Mouse (Mus musculus) brain, embryonic 14.5 days (tissue): ENCODE data around the gene Olfr152. TPM values are rescaled to one million over a fixed set of nuclear protein-coding genes. Genes with fewer than 3 reads are reported as not detected.

Experiments used
- DNase-seq: peaks from one replicate; pipeline ENCODE4 v3.0.0-alpha.2; 2011; ENCODE audit warnings: low read depth
- CTCF ChIP-seq: fragments of 200-500 bp; IDR thresholded peaks from 2 replicates; pipeline ENCODE4 v1.5.1; 2012; ENCODE audit warnings: inconsistent platforms, mild to moderate bottlenecking, moderate library complexity, borderline replicate concordance; ENCODE audit not compliant: insufficient read depth, insufficient read length; ENCODE audit errors: extremely low read depth
- POLR2A ChIP-seq: fragments of 200-500 bp; IDR thresholded peaks from 2 replicates; pipeline ENCODE4 v1.6.1; 2012; ENCODE audit warnings: mild to moderate bottlenecking, inconsistent platforms, borderline replicate concordance; ENCODE audit not compliant: poor library complexity, insufficient read depth, insufficient read length, severe bottlenecking; ENCODE audit errors: extremely low read depth
- polyA plus RNA-seq: library from polyadenylated mRNA; depleted of rRNA; stranded (reverse); fragments of >200 nt; gene quantifications from 2 replicates; pipeline ENCODE4 v1.2.3, GENCODE M21; 2012; rRNA removed

Gene Olfr152
- polyA plus RNA-seq = not detected in 2 replicates

GRCm38 (mm10) chr2:87779183-87779582 lies at the start of gene Olfr152:
TSS of gene Olfr152 (plus strand) at chr2:87779483.
- DNase-seq = no peak
- TF ChIP-seq CTCF (no peak), POLR2A (no peak)

- TF ChIP-seq POLR2A = no peak
- no peak for TF ChIP-seq CTCF
- no peak for DNase-seq
Measured at GRCm38 (mm10) chr2:87739878-87740277, 39.4 kb upstream of the Olfr152 start, which contains the start of gene Olfr1138. TSS of gene Olfr1138 (minus strand) at chr2:87739978.

DNA sequence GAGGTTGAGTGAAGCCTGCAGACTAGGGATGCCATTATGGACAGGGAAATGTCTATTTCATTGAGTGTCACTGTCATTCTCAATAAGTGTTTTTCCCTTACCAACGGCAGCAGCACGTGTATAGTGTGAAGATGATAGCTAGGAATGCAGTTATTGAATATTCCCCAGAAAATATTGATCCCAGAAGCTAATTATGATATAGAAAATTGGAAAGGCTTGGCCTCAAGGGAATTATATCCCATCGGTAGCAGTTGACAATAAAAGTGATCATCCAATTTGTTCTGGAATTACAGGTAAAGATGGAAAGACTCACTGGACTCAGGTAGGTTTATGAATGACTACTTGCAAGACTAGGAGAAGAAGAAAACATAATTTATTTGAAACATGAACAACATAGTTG lies 35.8 kb upstream of the Olfr152 start, which contains the start of gene Olfr1140:
TSS of gene Olfr1140 (plus strand) at position 301 of the 400 bp plus-strand sequence.
- TF ChIP-seq POLR2A = no peak
- TF ChIP-seq CTCF = no peak
- DNase-seq = no peak

DNA sequence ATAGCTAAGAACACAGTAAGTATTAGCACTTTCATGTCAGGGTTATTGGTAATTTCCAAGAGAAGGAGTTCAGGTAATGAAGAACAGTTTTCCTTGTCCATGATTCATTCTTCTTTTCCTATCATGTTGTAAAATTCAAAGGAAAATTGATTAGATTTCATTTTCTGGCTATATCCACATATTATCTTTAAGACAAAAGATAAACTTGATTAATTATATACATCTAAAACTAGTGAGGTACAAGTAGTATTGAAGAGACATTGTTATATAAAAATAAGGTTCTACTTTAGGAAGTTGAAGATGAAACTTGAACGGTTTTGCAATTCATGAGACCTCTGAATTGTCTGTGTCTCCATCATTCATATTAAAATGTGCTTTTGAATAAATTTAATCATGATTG lies 25.4 kb upstream of the Olfr152 start, which contains the start of gene Olfr1141:
TSS of gene Olfr1141 (minus strand) at position 101 of the 400 bp plus-strand sequence.
- no peak for DNase-seq
- TF ChIP-seq CTCF = no peak
- TF ChIP-seq POLR2A = no peak

- no peak for TF ChIP-seq POLR2A
- DNase-seq = peak; percentile 2
Measured at GRCm38 (mm10) chr2:87776143-87776542, 3.1 kb upstream of the Olfr152 start.

DNA sequence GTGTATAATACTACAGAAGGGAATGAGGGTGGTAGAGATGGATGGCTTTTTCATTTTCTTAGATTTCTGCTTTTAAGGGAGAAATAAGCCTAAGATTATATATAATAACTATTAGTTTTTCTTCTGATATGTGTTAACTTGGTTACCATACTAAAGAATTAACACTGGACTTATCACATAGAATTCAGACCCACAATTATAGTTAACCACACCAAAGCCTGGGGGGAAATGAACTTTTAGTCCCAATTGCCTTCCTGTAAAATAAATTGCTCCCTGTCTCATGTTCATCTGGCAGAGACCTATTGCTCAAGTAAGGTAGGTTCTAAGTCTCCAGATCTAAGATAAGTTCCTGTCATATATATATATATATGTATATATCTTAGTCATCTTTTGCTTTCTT lies 21.0 kb downstream of the Olfr152 start, which contains the start of gene Olfr1143:
TSS of gene Olfr1143 (plus strand) at position 301 of the 400 bp plus-strand sequence.
- no peak for DNase-seq
- TF ChIP-seq POLR2A = no peak
- TF ChIP-seq CTCF = no peak

DNA sequence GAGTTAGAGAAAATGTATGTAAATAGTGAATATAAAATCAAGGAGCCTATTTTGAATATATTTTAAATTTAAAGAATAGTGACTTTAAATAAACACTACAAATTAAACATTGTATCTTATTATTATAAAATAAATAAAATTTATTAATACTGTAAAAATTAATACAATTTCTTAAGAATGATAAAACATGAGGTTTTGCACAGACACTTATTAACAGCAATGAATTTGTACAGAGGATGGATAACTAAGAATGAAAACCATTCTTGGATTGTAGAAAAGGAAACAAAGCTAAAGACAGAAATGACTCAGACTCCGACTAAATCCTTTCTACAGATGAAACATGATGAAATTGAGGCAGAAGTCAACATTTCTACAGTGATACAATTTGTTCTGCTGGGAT lies 30.2 kb downstream of the Olfr152 start, which contains the start of gene Olfr1145:
TSS of gene Olfr1145 (plus strand) at position 301 of the 400 bp plus-strand sequence.
- DNase-seq = no peak
- no peak for TF ChIP-seq POLR2A

DNA sequence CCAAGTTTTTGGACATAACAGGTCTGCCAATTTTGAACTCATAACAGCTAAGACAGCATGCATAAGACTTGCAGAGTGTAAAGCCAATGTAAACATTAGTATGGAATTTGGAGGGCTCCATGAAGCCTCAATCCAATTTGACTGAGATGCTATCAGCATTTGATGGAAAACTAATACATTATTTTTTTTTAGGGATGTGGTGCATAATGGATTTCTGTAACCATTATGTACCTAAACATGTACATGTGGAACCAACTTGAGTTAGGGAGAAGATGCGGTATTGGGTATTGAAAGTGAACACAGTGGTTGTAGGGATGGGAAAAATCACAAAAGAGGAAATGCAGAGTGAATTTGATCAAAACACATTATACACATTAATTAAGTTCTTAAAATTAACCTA lies 51.0 kb downstream of the Olfr152 start, which contains the start of gene Olfr1148:
TSS of gene Olfr1148 (plus strand) at position 301 of the 400 bp plus-strand sequence.
- TF ChIP-seq POLR2A (no peak), CTCF (no peak)

More for the DNA sequence above, 51.0 kb downstream of the Olfr152 start, which contains the start of gene Olfr1148:
- DNase-seq = no peak

Other genes starting within 250 kb of the Olfr152 start
- not detected in 2 replicates for gene Olfr153, start 247.7 kb upstream of the Olfr152 start, polyA plus RNA-seq
- gene Olfr1128, start 233.9 kb upstream of the Olfr152 start, polyA plus RNA-seq = not detected in 2 replicates
- not detected in 2 replicates for gene Olfr1129, start 205.6 kb upstream of the Olfr152 start, polyA plus RNA-seq
- gene Olfr1130, start 173.3 kb upstream of the Olfr152 start, polyA plus RNA-seq = not detected in 2 replicates
- not detected in 2 replicates for gene Olfr1131, start 152.4 kb upstream of the Olfr152 start, polyA plus RNA-seq
- gene Olfr1132, start 141.9 kb upstream of the Olfr152 start, polyA plus RNA-seq = not detected in 2 replicates
- not detected in 2 replicates for gene Olfr1133, start 132.1 kb upstream of the Olfr152 start, polyA plus RNA-seq
- gene Olfr1134, start 121.0 kb upstream of the Olfr152 start, polyA plus RNA-seq = not detected in 2 replicates
- gene Olfr1135, start 105.8 kb upstream of the Olfr152 start, polyA plus RNA-seq = not detected in 2 replicates
- not detected in 2 replicates for gene Olfr1136, start 85.5 kb upstream of the Olfr152 start, polyA plus RNA-seq
- gene Olfr1137, start 66.3 kb upstream of the Olfr152 start, polyA plus RNA-seq = not detected in 2 replicates
- gene Olfr1138, start 39.5 kb upstream of the Olfr152 start, polyA plus RNA-seq = not detected in 2 replicates
- not detected in 2 replicates for gene Olfr1140, start 35.7 kb upstream of the Olfr152 start, polyA plus RNA-seq
- gene Olfr1141, start 25.5 kb upstream of the Olfr152 start, polyA plus RNA-seq = not detected in 2 replicates
- gene Olfr1143, start 21.1 kb downstream of the Olfr152 start, polyA plus RNA-seq = not detected in 2 replicates
- gene Olfr1145, start 30.3 kb downstream of the Olfr152 start, polyA plus RNA-seq = not detected in 2 replicates
- gene Olfr1148, start 51.0 kb downstream of the Olfr152 start, polyA plus RNA-seq = not detected in 2 replicates
- not detected in 2 replicates for gene Olfr1150-ps1, start 64.5 kb downstream of the Olfr152 start, polyA plus RNA-seq
- gene Olfr1151, start 76.4 kb downstream of the Olfr152 start, polyA plus RNA-seq = not detected in 2 replicates
- gene Olfr1152, start 87.0 kb downstream of the Olfr152 start, polyA plus RNA-seq = not detected in 2 replicates
- not detected in 2 replicates for gene Olfr1153, start 115.5 kb downstream of the Olfr152 start, polyA plus RNA-seq
- gene Olfr1154, start 125.7 kb downstream of the Olfr152 start, polyA plus RNA-seq = not detected in 2 replicates
- not detected in 2 replicates for gene Olfr1155, start 165.7 kb downstream of the Olfr152 start, polyA plus RNA-seq
- not detected in 2 replicates for gene Olfr1156, start 173.6 kb downstream of the Olfr152 start, polyA plus RNA-seq
- not detected in 2 replicates for gene Olfr1157, start 188.8 kb downstream of the Olfr152 start, polyA plus RNA-seq
- gene Olfr74, start 195.2 kb downstream of the Olfr152 start, polyA plus RNA-seq = not detected in 2 replicates
- not detected in 2 replicates for gene Olfr1158, start 210.6 kb downstream of the Olfr152 start, polyA plus RNA-seq
- not detected in 2 replicates for gene Olfr1160, start 228.8 kb downstream of the Olfr152 start, polyA plus RNA-seq
- gene Olfr1161, start 243.3 kb downstream of the Olfr152 start, polyA plus RNA-seq = not detected in 2 replicates